Mouse (Mus musculus) embryonic fibroblast, embryonic 13.5 days (primary cell): ENCODE results near the gene Agpat1. TPM values are rescaled to one million over a fixed set of nuclear protein-coding genes. Genes with fewer than 3 reads are reported as not detected.
A peak's percentile ranks its signal among the peaks of the same experiment; 100 is the strongest.

ENCODE experiments used
- H3K27ac ChIP-seq: 2 replicates; pipeline ENCODE4 v1.5.1; 2012; ENCODE audit warnings: low read length, control low read depth, inconsistent platforms; ENCODE audit not compliant: insufficient read depth
- H3K4me1 ChIP-seq: 2 replicates; pipeline ENCODE4 v1.6.1; 2011; ENCODE audit warnings: low read length; ENCODE audit not compliant: control insufficient read depth, insufficient read depth
- H3K4me3 ChIP-seq: 2 replicates; pipeline ENCODE4 v1.5.1; 2011; ENCODE audit warnings: mild to moderate bottlenecking, control low read depth, low read length; ENCODE audit not compliant: insufficient read depth
- CTCF ChIP-seq: IDR thresholded peaks from 2 replicates; pipeline ENCODE4 v1.5.1; 2011; ENCODE audit warnings: mild to moderate bottlenecking, control low read depth, low read length, moderate library complexity, borderline replicate concordance; ENCODE audit not compliant: insufficient read depth
- POLR2A ChIP-seq: IDR thresholded peaks from 2 replicates; pipeline ENCODE4 v1.6.1; 2011; ENCODE audit warnings: low read depth, mild to moderate bottlenecking, control low read depth, low read length, moderate library complexity
- polyA plus RNA-seq: library from polyadenylated mRNA; stranded (reverse); fragments of >200 nt; gene quantifications from 2 replicates; pipeline ENCODE4 v1.2.4, GENCODE M21; 2011; ENCODE audit warnings: low read depth; ENCODE audit not compliant: missing spikeins, insufficient read length

Gene Agpat1
- polyA plus RNA-seq, 1 experiment, result 97.5 TPM

DNA sequence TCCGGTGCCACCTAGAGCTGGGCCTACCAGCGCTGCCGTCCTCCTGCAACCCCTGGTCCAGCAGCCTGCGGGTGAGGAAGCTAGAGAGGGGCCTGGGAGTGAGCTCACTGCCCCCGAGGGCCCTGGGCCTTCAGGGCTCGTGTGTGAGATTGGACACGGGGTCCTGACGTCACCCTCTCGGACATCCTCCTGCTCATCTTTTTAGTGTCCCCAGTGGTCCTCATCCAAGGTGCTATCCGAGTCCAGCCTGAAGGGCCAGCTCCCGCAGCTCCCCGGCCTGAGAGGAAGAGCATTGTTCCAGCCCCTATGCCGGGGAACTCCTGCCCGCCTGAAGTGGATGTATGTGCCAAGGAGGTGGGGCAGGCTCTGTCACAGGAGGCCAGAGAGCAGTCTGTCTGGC lies 46.7 kb downstream of the Agpat1 start:
- H3K4me3 ChIP-seq, result no peak overlapping the region
- TF ChIP-seq CTCF (no peak), POLR2A (no peak)

DNA sequence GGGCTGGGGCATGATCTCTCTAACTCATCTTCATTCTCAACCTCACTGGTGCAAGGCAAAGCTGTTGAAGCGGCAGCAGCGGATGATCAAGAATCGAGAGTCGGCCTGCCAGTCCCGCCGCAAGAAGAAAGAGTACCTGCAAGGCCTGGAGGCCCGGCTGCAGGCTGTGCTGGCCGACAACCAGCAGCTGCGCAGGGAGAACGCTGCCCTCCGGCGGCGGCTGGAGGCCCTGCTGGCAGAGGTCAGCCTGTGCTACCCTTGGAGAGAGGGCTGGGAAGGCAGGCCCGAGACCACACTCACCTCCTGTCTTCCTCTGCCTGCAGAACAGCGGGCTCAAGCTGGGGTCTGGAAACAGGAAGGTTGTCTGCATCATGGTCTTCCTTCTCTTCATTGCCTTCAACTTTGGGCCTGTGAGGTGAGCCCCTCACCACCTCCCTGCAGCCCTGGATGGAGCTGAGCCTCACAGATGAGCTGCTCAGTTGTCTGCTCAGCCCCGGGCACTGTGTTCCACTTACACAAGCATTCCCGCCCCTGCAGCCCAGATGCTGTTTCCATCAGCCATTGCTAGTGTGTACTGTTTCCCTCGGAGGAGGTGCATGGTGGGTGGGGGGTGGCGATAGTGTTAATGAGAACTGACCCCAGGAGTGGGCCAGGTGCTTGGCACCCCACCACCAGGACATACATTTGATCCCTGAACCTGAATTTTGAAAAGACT lies 47.6 kb downstream of the Agpat1 start:
- Histone ChIP-seq H3K4me1 (peaks cover 8% of the 10 kb centered on the region; the same call in 1 of the 2 replicates), H3K4me3 (no peak overlapping the region), H3K27ac (no peak overlapping the region)
- TF ChIP-seq POLR2A (no peak), CTCF (peak; percentile 54)

More for the DNA sequence above, 46.7 kb downstream of the Agpat1 start:
- no peak overlapping the region for H3K27ac ChIP-seq
- 0 out of 2 replicates have a peak, but pooled peaks cover 5% of the 10 kb centered on the region for H3K4me1 ChIP-seq

GRCm38 (mm10) chr17:34652546-34652945 lies 48.5 kb downstream of the Agpat1 start:
- Histone ChIP-seq H3K4me3 (no peak overlapping the region), H3K27ac (no peak overlapping the region), H3K4me1 (peaks cover 8% of the 10 kb centered on the region; the same call in 1 of the 2 replicates)
- TF ChIP-seq POLR2A, result no peak

GRCm38 (mm10) chr17:34652985-34653384 lies 48.9 kb downstream of the Agpat1 start:
- Histone ChIP-seq H3K27ac (no peak overlapping the region), H3K4me3 (no peak overlapping the region), H3K4me1 (peaks cover 7% of the 10 kb centered on the region; the same call in 1 of the 2 replicates)
- no peak for TF ChIP-seq CTCF
- no peak for TF ChIP-seq POLR2A

DNA sequence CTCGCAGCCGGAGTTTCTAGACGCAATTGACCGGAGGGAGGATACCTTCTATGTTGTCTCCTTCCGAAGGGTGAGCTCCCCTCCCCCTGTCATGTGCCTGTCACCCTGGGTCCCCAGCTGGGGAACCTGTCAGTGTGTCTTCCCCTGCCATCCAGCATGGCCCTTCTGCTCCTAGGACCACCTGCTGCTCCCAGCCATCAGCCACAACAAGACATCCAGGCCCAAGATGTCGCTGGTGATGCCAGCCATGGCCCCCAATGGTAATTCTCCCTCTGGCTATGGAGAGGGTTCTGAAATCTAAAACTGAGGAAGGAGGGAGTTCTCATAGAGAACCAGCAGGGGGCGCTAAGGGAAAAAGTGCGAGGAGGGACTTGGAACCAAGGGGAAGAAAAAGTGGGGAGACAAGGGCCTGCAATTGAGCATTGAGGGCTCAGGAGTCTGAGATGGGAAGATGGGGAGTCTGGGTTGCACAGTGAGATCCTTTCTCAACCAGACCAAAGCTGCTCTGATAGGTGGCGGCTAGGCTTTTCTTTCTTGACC lies 49.8 kb downstream of the Agpat1 start:
- no peak overlapping the region for H3K4me3 ChIP-seq
- peaks cover 3% of the 10 kb centered on the region; the same call in 1 of the 2 replicates for H3K4me1 ChIP-seq
- H3K27ac ChIP-seq, result no peak overlapping the region
- TF ChIP-seq POLR2A (no peak), CTCF (no peak)

- Histone ChIP-seq H3K4me1 (peaks cover 3% of the 10 kb centered on the region; the same call in 1 of the 2 replicates), H3K27ac (no peak overlapping the region), H3K4me3 (no peak overlapping the region)
- no peak for TF ChIP-seq POLR2A
- TF ChIP-seq CTCF, result no peak
Measured at GRCm38 (mm10) chr17:34654392-34654791, 50.3 kb downstream of the Agpat1 start.

GRCm38 (mm10) chr17:34655160-34655559 lies 51.1 kb downstream of the Agpat1 start:
- no peak overlapping the region for H3K4me3 ChIP-seq
- H3K4me1 ChIP-seq, result peaks cover 3% of the 10 kb centered on the region; the same call in 1 of the 2 replicates
- no peak for TF ChIP-seq POLR2A
- peak overlapping the region; percentile 6; the same call in 1 of the 2 replicates for H3K27ac ChIP-seq

DNA sequence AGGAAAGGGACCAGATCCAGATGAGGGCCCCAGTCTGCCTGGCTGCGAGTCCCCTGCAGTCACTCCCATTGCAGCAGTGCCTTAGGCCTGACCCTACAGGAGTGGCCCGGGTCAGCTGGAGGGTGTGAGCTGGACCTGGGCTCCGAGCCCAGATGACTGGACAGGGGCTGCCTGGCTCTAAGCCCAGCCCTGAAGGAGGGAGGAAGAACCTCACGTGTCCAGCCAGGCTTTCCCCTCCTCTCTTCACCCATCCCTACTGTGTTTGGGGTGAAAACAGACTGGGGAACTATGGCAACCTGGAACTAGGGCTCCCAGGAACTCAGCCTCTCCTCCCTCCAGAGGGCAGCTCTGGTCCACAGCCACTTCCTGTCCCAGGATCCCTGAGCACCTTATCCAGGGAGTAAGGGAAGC lies 51.5 kb downstream of the Agpat1 start:
- Histone ChIP-seq H3K27ac (peak overlapping the region; percentile 6; the same call in 1 of the 2 replicates), H3K4me3 (no peak overlapping the region), H3K4me1 (peaks cover 3% of the 10 kb centered on the region; the same call in 1 of the 2 replicates)
- TF ChIP-seq CTCF, result no peak; the same call in 1 of the 2 replicates
- TF ChIP-seq POLR2A, result no peak

- Histone ChIP-seq H3K4me3 (no peak overlapping the region), H3K27ac (no peak overlapping the region), H3K4me1 (peaks cover 3% of the 10 kb centered on the region; the same call in 1 of the 2 replicates)
- TF ChIP-seq POLR2A, result no peak
Measured at GRCm38 (mm10) chr17:34656666-34657065, 52.6 kb downstream of the Agpat1 start.

DNA sequence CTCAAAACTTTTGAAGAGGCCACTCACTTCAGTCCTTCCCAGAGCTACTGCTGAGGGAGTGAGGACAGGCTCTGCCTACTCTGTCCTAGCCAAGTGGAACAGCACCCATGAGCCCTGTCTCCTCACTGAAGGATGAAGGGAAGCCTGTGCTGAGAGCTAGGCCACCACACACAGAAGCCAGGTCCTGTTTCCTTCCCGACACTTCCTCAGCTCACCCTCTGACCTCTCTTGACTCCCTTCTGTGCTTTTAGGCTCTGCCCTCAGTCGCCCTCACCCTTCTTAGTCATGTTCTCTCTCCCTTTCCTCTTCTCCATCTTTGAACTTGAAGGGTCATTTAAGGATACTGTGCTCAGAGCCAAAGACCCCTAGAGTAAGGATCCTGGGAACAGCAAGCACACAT lies 53.2 kb downstream of the Agpat1 start:
- Histone ChIP-seq H3K4me1 (peaks cover 3% of the 10 kb centered on the region; the same call in 1 of the 2 replicates), H3K4me3 (no peak overlapping the region), H3K27ac (no peak overlapping the region)
- TF ChIP-seq POLR2A (no peak), CTCF (no peak)

DNA sequence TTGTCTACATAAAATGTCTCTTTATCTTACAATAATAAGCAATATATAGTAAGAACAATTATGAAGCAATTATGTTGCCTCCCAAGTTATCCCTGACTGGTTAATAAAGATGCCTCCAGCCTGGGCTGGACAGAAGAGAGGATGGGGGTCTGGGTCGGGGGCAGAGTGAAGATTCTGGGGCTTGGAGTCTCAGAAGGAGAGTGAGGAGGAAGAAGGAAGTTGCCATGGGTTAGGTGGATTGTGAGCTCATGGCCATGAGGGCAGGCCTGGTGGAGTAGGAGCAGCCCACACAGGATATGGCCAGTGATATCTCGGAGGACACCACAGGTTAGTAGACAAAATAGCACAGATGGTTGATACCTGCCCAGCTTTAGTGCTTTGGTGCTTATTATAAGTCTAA lies 54.1 kb downstream of the Agpat1 start:
- TF ChIP-seq POLR2A, result no peak
- Histone ChIP-seq H3K4me3 (no peak overlapping the region), H3K27ac (no peak overlapping the region), H3K4me1 (peaks cover 3% of the 10 kb centered on the region; the same call in 1 of the 2 replicates)
